Mouse (Mus musculus) lung, embryonic 14.5 days (tissue): ENCODE measurements at regions not wholly inside any gene's neighbourhood (a gene's known extent, or its start where the extent isn't known, plus 50 kb on each side); places are given as distances from the start of the nearest gene placed in this dataset.

Experiments
- ATAC-seq: fragments of 200-750 bp; cut with Nextera tagmentation; 2 replicates; pipeline ENCODE4 v1.8.0; 2017; ENCODE audit warnings: mild to moderate bottlenecking, moderate TSS enrichment, moderate library complexity; ENCODE audit not compliant: insufficient read depth
- DNase-seq: peaks from one replicate; pipeline ENCODE4 v3.0.0-alpha.2; 2015
- H3K27ac ChIP-seq: fragments of 300-500 bp; sonication (generic); 2 replicates; pipeline ENCODE4 v1.5.1; 2014; ENCODE audit warnings: low read depth, mild to moderate bottlenecking, moderate library complexity
- H3K27me3 ChIP-seq: fragments of 300-500 bp; sonication (generic); 2 replicates; pipeline ENCODE4 v1.6.1; 2014; ENCODE audit warnings: low read length, control low read depth; ENCODE audit not compliant: insufficient read depth
- H3K36me3 ChIP-seq: fragments of 300-500 bp; sonication (generic); 2 replicates; pipeline ENCODE4 v1.6.1; 2014; ENCODE audit warnings: control low read depth; ENCODE audit not compliant: insufficient read depth
- H3K4me1 ChIP-seq: fragments of 300-500 bp; sonication (generic); 2 replicates; pipeline ENCODE4 v1.6.1; 2014; ENCODE audit warnings: antibody characterized with exemption, control low read depth; ENCODE audit not compliant: insufficient read depth
- H3K4me2 ChIP-seq: fragments of 300-500 bp; sonication (generic); 2 replicates; pipeline ENCODE4 v1.6.1; 2014; ENCODE audit warnings: mild to moderate bottlenecking
- H3K4me3 ChIP-seq: fragments of 300-500 bp; sonication (generic); 2 replicates; pipeline ENCODE4 v1.5.1; 2014; ENCODE audit warnings: low read depth, low read length
- H3K9ac ChIP-seq: fragments of 300-500 bp; sonication (generic); 2 replicates; pipeline ENCODE4 v1.6.1; 2014
- H3K9me3 ChIP-seq: fragments of 300-500 bp; sonication (generic); 2 replicates; pipeline ENCODE4 v1.6.1; 2016; ENCODE audit warnings: low read depth, low read length, control low read depth
- CTCF ChIP-seq: IDR thresholded peaks from 2 replicates; pipeline ENCODE4 v1.5.1; 2016; ENCODE audit warnings: antibody characterized with exemption, low read depth
- WGBS: fragments of 180-500 bp; shearing (Covaris S2); extraction: QIAGEN DNeasy Blood & Tissue Kit; methylation state at CpG from one replicate; pipeline ENCODE4 v1.1.7; 2014; 5-methylcytosine and 5-hydroxymethylcytosine counted together

DNA sequence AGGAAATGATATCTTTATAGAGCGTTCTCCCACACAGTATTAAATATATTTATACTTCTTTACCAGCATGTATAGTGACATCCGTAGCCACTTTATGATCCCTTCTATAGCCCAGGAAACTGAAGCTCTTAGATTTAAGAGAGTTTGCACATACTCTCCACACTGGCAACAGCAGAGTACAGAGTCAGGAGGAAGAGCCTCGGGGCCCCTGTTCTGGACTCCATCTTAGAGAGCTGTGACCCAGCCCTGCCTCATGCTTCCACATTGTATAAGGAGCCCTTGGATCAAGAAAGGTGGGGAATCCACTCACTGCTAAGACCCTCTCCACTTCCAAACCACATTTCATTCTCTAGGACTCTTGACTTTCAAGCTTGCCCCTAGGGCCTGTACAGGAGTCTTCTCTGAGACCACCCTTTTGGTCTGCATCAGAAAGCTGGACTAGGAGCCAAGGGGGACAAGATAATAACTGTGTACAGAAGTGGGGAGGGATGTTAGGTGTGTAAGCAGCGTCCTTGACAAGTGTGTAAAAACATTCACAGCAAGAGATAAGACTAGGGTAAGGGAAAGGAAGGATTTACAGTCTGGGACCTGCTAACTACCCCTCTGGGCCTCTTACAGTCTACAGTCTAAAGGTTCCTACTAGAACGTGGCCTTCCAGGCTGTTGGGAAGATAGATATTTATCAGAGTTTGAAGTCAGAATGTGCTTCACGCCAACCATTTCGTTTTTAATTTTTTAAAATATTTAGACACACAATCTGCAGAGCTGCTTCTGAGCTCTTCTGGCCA lies 132.1 kb upstream of the Pmfbp1 start:
- WGBS = 50% methylated on average over 7 of the region's 7 CpGs
- H3K9ac ChIP-seq = no peak overlapping the region
- no peak overlapping the region for H3K4me3 ChIP-seq
- TF ChIP-seq CTCF = no peak
- no peaks in the 10 kb centered on the region for H3K4me1 ChIP-seq
- H3K27ac ChIP-seq = no peak overlapping the region
- ATAC-seq (no peak), DNase-seq (no peak)
- no peaks in the 10 kb centered on the region for H3K9me3 ChIP-seq
- no peak overlapping the region for H3K4me2 ChIP-seq
- H3K36me3 ChIP-seq = no peaks in the 10 kb centered on the region
- H3K27me3 ChIP-seq = no peaks in the 10 kb centered on the region; the same call in 1 of the 2 replicates

DNA sequence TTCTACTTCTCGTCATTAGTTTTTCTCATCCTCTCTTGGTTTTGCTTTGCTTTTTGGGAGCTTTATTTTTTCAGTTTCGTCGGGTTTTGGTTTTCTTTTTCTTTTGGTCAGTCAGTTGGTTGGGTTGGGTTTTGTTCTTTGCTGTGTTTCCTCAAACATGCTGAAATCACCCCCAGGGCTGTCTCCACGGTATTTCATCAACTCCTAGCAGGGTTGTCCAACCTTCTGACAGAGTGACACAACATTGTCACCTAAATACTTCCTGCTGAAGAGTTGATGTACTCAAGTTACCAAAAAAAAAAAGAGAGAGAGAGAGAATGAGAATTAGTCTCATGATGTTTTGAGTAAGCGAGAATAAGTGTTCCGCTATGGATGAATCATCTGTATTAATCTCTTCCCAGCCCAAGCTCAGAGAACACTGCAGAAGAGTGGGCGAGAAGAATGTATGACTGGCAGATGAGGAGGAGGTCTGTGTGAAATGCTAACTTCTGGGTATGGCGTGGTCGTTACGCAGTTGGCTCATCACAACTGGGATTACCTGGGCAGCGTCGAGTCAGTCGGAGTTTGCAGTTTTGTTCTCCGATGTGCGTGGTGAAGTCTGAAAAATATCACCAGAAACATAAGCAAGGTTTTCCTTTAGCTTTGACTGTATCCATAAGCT lies 130.5 kb upstream of the Pmfbp1 start:
- Histone ChIP-seq H3K36me3 (no peaks in the 10 kb centered on the region), H3K27me3 (no peaks in the 10 kb centered on the region; the same call in 1 of the 2 replicates), H3K4me2 (no peak overlapping the region), H3K4me3 (no peak overlapping the region), H3K4me1 (no peaks in the 10 kb centered on the region), H3K9ac (no peak overlapping the region), H3K27ac (no peak overlapping the region), H3K9me3 (no peaks in the 10 kb centered on the region)
- DNase-seq (no peak), ATAC-seq (no peak)
- WGBS = 85% methylated on average over 15 of the region's 15 CpGs
- TF ChIP-seq CTCF = no peak

DNA sequence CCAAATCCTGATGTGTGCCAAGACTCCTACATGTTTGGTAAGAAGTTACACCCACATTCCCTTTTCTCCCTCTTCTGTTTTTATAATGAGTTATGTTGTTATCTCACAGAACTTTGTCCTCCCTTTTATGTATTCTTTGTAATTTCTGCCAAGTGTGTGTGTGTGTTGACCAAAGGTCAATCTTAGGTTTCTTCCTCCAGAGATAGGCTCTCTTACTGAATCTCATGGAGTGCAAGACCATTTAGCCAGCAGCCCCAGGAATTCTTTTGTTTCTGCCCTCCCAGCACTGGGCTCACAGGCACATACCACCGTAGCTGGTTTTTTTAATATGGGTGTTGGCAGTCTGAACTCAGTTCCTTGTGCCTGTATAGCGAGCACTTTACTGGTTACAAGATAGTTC lies 119.8 kb upstream of the Pmfbp1 start:
- H3K9ac ChIP-seq = no peak overlapping the region
- no peak for DNase-seq
- WGBS = 70% methylated on average over 2 of the region's 2 CpGs
- H3K4me3 ChIP-seq = no peak overlapping the region
- no peak overlapping the region for H3K4me2 ChIP-seq
- ATAC-seq = no peak
- TF ChIP-seq CTCF = no peak
- no peaks in the 10 kb centered on the region for H3K9me3 ChIP-seq
- H3K27me3 ChIP-seq = no peaks in the 10 kb centered on the region
- no peak overlapping the region for H3K27ac ChIP-seq
- H3K4me1 ChIP-seq = no peaks in the 10 kb centered on the region
- H3K36me3 ChIP-seq = no peaks in the 10 kb centered on the region

DNA sequence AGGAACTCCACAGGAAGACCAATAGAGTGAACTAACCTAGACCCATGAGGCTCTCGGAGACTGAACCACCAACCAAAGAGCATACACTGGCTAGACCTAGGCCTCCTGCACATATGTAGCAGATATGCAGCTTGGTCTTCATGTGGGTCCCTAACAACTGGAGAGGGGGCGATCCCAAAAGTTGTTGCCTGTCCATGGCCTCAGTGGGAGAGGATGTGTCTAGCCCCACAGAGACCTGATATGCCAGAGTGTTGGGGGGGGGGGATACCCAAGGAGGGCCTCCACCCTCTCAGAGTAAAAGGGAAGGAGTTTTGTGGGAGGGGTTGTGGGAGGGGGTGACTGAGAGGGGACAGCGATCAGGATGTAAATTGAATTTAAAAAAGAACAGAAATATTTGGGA lies 108.9 kb upstream of the Pmfbp1 start:
- Histone ChIP-seq H3K4me1 (no peaks in the 10 kb centered on the region), H3K27me3 (no peaks in the 10 kb centered on the region), H3K36me3 (no peaks in the 10 kb centered on the region), H3K9me3 (no peaks in the 10 kb centered on the region), H3K4me3 (no peak overlapping the region), H3K4me2 (no peak overlapping the region), H3K9ac (no peak overlapping the region), H3K27ac (no peak overlapping the region)
- no peak for TF ChIP-seq CTCF
- DNase-seq (no peak), ATAC-seq (no peak)
- WGBS = 83% methylated on average over 3 of the region's 3 CpGs

DNA sequence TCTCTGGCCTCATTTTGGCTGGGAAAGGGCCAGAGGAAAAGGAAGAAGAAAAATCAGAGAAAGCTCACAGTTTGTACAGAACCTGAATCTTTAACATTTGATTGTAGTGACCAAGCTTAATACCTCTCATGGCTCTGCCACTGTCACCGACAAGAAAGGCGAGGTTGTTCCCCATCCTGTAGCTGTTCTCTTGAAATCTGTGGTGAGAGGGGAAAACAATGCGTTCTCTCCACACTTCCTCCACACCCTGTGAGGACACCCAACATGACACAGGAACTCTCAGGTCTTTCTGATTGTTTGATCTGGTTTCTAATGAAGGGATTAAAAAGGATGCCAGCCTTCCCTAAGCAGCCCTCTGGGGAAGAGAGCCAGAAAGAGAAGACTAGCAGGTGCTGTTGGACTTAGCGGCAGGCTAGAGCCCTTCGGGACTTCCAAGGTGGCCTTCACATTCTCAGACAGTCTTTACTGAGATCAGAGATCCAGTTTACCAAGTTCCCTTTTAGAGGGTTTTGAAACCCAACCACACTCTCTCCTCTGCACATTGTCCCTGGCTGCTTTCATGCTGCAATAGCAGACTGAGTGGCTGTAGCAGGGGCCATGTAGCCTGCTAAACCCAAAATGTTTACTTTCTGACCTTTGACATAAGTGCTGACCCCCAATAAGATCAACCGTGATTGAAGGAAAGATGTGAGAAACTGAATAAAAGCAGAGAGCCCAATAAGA lies 98.5 kb upstream of the Pmfbp1 start:
- ATAC-seq = no peak
- WGBS = 77% methylated on average over 6 of the region's 6 CpGs
- DNase-seq = no peak
- Histone ChIP-seq H3K27me3 (no peaks in the 10 kb centered on the region), H3K4me1 (no peaks in the 10 kb centered on the region), H3K36me3 (no peaks in the 10 kb centered on the region), H3K4me2 (no peak overlapping the region), H3K9me3 (no peaks in the 10 kb centered on the region), H3K9ac (no peak overlapping the region), H3K4me3 (no peak overlapping the region), H3K27ac (no peak overlapping the region)
- TF ChIP-seq CTCF = no peak

DNA sequence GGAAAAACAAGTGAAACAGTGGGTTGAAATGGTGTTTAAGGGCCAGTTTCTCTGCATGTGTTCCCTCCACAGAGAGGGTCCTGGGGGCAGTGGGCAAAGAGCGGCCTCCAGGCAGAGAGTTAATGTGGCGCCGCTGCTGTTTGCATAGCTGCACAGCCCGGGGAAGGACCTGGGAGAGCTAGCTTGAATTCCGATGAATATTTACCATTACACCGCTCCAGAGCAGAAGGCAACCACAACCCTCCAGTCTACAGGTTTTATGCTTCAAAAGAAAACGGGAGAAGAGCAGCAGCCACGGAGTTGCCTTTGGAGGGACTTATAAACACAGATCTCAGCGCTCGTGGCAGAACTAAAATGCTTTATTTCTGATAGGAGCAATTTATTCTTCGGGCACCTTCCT lies 94.2 kb upstream of the Pmfbp1 start:
- ATAC-seq (no peak), DNase-seq (peak; percentile 27)
- Histone ChIP-seq H3K27me3 (no peaks in the 10 kb centered on the region), H3K4me1 (no peaks in the 10 kb centered on the region), H3K9me3 (no peaks in the 10 kb centered on the region), H3K4me2 (peak overlapping the region; percentile 40; the same call in 1 of the 2 replicates), H3K36me3 (no peaks in the 10 kb centered on the region), H3K4me3 (no peak overlapping the region), H3K9ac (no peak overlapping the region), H3K27ac (peak overlapping the region; percentile 30; the same call in 1 of the 2 replicates)
- WGBS = 26% methylated on average over 11 of the region's 11 CpGs
- TF ChIP-seq CTCF = no peak

DNA sequence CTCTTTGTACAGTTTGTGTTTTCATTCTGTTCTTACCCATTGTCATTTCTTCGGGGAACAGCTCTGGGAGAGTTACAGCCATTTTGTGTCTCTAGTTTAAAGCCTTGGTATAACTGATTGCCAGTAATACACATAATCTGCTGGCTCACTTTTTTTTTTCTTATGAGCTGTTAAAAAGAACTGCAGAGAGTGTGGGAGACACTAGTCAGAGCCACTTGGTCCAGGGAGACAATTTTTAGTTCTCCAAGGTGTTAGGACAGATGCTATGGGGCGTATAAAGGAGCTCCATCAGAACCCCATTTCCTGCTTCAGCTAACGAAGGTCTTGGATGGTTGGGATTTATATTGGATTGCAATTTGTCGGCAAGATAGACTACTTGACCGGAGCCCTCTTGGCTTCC lies 93.6 kb upstream of the Pmfbp1 start:
- 76% methylated on average over 5 of the region's 5 CpGs for WGBS
- no peak overlapping the region for H3K27ac ChIP-seq
- no peak for TF ChIP-seq CTCF
- no peak overlapping the region for H3K9ac ChIP-seq
- no peaks in the 10 kb centered on the region for H3K27me3 ChIP-seq
- no peaks in the 10 kb centered on the region for H3K36me3 ChIP-seq
- H3K9me3 ChIP-seq = no peaks in the 10 kb centered on the region
- no peaks in the 10 kb centered on the region for H3K4me1 ChIP-seq
- H3K4me2 ChIP-seq = peak overlapping the region; percentile 40; the same call in 1 of the 2 replicates
- no peak for ATAC-seq
- DNase-seq = no peak
- no peak overlapping the region for H3K4me3 ChIP-seq
